Mouse (Mus musculus) CH12.LX (cell line): ENCODE data around the gene Med24. TPM values are rescaled to one million over a fixed set of nuclear protein-coding genes. Genes with fewer than 3 reads are reported as not detected.

Experiments
- DNase-seq: peaks from one replicate; pipeline ENCODE4 v3.0.0-alpha.2; 2013; ENCODE audit errors: extremely low read depth
- H3K27ac ChIP-seq: 2 replicates; pipeline ENCODE4 v1.5.1; 2012; ENCODE audit warnings: low read depth, mild to moderate bottlenecking, control low read depth, moderate library complexity; ENCODE audit not compliant: insufficient read depth
- H3K27me3 ChIP-seq: replicated peaks from 2 replicates; pipeline ENCODE3; 2012; ENCODE audit warnings: inconsistent platforms
- H3K36me3 ChIP-seq, 2 experiments: replicated peaks in 1 of 2; 2 replicates each; pipeline versions ENCODE3 to v1.6.1; 2012; ENCODE audit warnings: inconsistent platforms in 1 of 2, low read length in 1 of 2, mild to moderate bottlenecking in 1 of 2, mixed read lengths in 1 of 2, moderate library complexity in 1 of 2; ENCODE audit not compliant: control insufficient read depth in 1 of 2, insufficient read depth in 1 of 2
- H3K4me1 ChIP-seq, 2 experiments: 2 replicates each; pipeline ENCODE4 v1.6.1; 2012; ENCODE audit warnings: inconsistent platforms in 1 of 2, moderate library complexity in 1 of 2; ENCODE audit not compliant: insufficient read depth in 2 of 2, control insufficient read depth in 1 of 2
- H3K4me2 ChIP-seq: 2 replicates; pipeline ENCODE4 v1.6.1; 2012; ENCODE audit warnings: low read depth, mild to moderate bottlenecking, control low read depth; ENCODE audit not compliant: poor library complexity, insufficient read depth, severe bottlenecking
- H3K4me3 ChIP-seq, 3 experiments: fragments of 150-350 bp in 1 of 3; sonication (generic) in 1 of 3; replicated peaks in 1 of 3; 2 replicates each; pipeline versions ENCODE3 to v1.5.1; 2011 to 2012; ENCODE audit warnings: low read depth in 2 of 3, low read length in 2 of 3, mild to moderate bottlenecking in 2 of 3, moderate library complexity in 2 of 3, control low read depth in 1 of 3, improper control_type of control experiment in 1 of 3, inconsistent platforms in 1 of 3, mixed read lengths in 1 of 3; ENCODE audit not compliant: poor library complexity in 1 of 3
- H3K79me2 ChIP-seq: replicated peaks from 2 replicates; pipeline ENCODE4 v1.6.1; 2012; ENCODE audit warnings: mild to moderate bottlenecking, moderate library complexity; ENCODE audit not compliant: control insufficient read depth, poor library complexity, insufficient read depth, severe bottlenecking; ENCODE audit errors: extremely low read depth
- H3K9ac ChIP-seq: 2 replicates; pipeline ENCODE4 v1.6.1; 2012; ENCODE audit warnings: low read depth, mild to moderate bottlenecking, control low read depth, moderate library complexity; ENCODE audit not compliant: insufficient read depth
- H3K9me3 ChIP-seq: replicated peaks from 2 replicates; pipeline ENCODE3; 2012; ENCODE audit warnings: low read length, inconsistent platforms, mixed read lengths
- CHD1 ChIP-seq: IDR thresholded peaks from 2 replicates; pipeline ENCODE4 v1.6.1; 2012; ENCODE audit warnings: low read depth, low read length, improper control_type of control experiment, inconsistent platforms
- CHD2 ChIP-seq: IDR thresholded peaks from 2 replicates; pipeline ENCODE4 v1.6.1; 2011; ENCODE audit warnings: low read length, improper control_type of control experiment
- E2F4 ChIP-seq: IDR thresholded peaks from 2 replicates; pipeline ENCODE4 v1.6.1; 2011; ENCODE audit warnings: low read depth, low read length, improper control_type of control experiment; ENCODE audit not compliant: insufficient replicate concordance
- EP300 ChIP-seq: IDR thresholded peaks from 2 replicates; pipeline ENCODE4 v1.6.1; 2011; ENCODE audit warnings: low read length, improper control_type of control experiment
- HCFC1 ChIP-seq: IDR thresholded peaks from 2 replicates; pipeline ENCODE4 v1.6.1; 2012; ENCODE audit warnings: low read depth, mild to moderate bottlenecking, inconsistent platforms, low read length, improper control_type of control experiment
- IRF4 ChIP-seq: IDR thresholded peaks from 2 replicates; pipeline ENCODE4 v1.6.1; 2014; ENCODE audit warnings: low read depth, mild to moderate bottlenecking, inconsistent platforms, low read length, improper control_type of control experiment
- KAT2A ChIP-seq: IDR thresholded peaks from 2 replicates; pipeline ENCODE4 v1.6.1; 2012; ENCODE audit warnings: low read length, improper control_type of control experiment, inconsistent platforms; ENCODE audit not compliant: insufficient replicate concordance
- MAFK ChIP-seq: IDR thresholded peaks from 2 replicates; pipeline ENCODE4 v1.6.1; 2011; ENCODE audit warnings: low read length, improper control_type of control experiment; ENCODE audit not compliant: insufficient replicate concordance
- MEF2A ChIP-seq: IDR thresholded peaks from 2 replicates; pipeline ENCODE4 v1.6.1; 2014; ENCODE audit warnings: low read depth, mild to moderate bottlenecking, inconsistent platforms, low read length, improper control_type of control experiment, borderline replicate concordance
- NELFE ChIP-seq: IDR thresholded peaks from 2 replicates; pipeline ENCODE4 v1.6.1; 2011; ENCODE audit warnings: low read depth, low read length, improper control_type of control experiment
- POLR2A ChIP-seq: IDR thresholded peaks from 2 replicates; pipeline ENCODE4 v1.6.1; 2011; ENCODE audit warnings: low read depth, mild to moderate bottlenecking, improper control_type of control experiment, low read length
- POLR2AphosphoS2 ChIP-seq: IDR thresholded peaks from 2 replicates; pipeline ENCODE4 v1.6.1; 2011; ENCODE audit warnings: low read depth, low read length, improper control_type of control experiment
- RCOR1 ChIP-seq: conservative IDR thresholded peaks from 2 replicates; pipeline ENCODE4 v1.6.1; 2012; ENCODE audit warnings: low read depth, mild to moderate bottlenecking, inconsistent platforms, low read length, improper control_type of control experiment
- SIN3A ChIP-seq: IDR thresholded peaks from 2 replicates; pipeline ENCODE4 v1.6.1; 2012; ENCODE audit warnings: low read length, improper control_type of control experiment, inconsistent platforms
- SMC3 ChIP-seq: IDR thresholded peaks from 2 replicates; pipeline ENCODE4 v1.6.1; 2011; ENCODE audit warnings: low read depth, low read length, improper control_type of control experiment
- TCF12 ChIP-seq: IDR thresholded peaks from 2 replicates; pipeline ENCODE4 v1.6.1; 2014; ENCODE audit warnings: low read depth, mild to moderate bottlenecking, inconsistent platforms, low read length, improper control_type of control experiment
- ZMIZ1 ChIP-seq: IDR thresholded peaks from 2 replicates; pipeline ENCODE4 v1.6.1; 2012; ENCODE audit warnings: low read depth, mild to moderate bottlenecking, inconsistent platforms, low read length, improper control_type of control experiment
- dilution Hi-C: fragments of 300-500 bp; cut with MboI; formaldehyde crosslinking; loops from 2 replicates; pipeline ENCODE4 v1.14.3; 2020; ENCODE audit warnings: low sequenced_read_pairs; ENCODE audit not compliant: extremely low pct_unique_long_range_greater_than_20kb, extremely low pct_ligation_motif_present
- in situ Hi-C: fragments of 300-500 bp; cut with MboI; formaldehyde crosslinking; loops from 3 replicates; pipeline ENCODE4 v1.14.3; 2019; ENCODE audit warnings: low sequenced_read_pairs, low pct_ligation_motif_present, low pct_unique_long_range_greater_than_20kb, mixed read lengths
- polyA plus RNA-seq: library from polyadenylated mRNA; unstranded; fragments of >175 nt; gene quantifications from 2 replicates; pipeline ENCODE4 v1.2.1, GENCODE M21; 2012; ENCODE audit warnings: low read depth; ENCODE audit not compliant: insufficient read length
- total RNA-seq, 2 experiments: library from RNA; depleted of rRNA; stranded (reverse); fragments of 300-350 nt in 1 of 2; fragments of >200 nt in 1 of 2; gene quantifications; 2 replicates each; pipeline ENCODE4 v1.2.3; 2012 to 2014

Med24 gene
- total and polyA plus RNA-seq, 3 experiments = 30.9 to 78.8 (median 48.6) TPM

GRCm38 (mm10) chr11:98698849-98699640, 30.2 kb downstream of the Med24 start:
- Histone ChIP-seq H3K9me3 (no peaks in the 10 kb centered on the region), H3K27me3 (no peaks in the 10 kb centered on the region), H3K27ac (no peak overlapping the region), H3K4me2 (no peak overlapping the region), H3K4me1 (peaks cover 8 to 12% of the 10 kb centered on the region in 2 experiments; a peak in 3 of 4 replicates), H3K4me3 (no peak overlapping the region), H3K9ac (no peak overlapping the region), H3K36me3 (peaks cover 28 to 49% of the 10 kb centered on the region in 2 experiments), H3K79me2 (no peaks in the 10 kb centered on the region)
- dilution Hi-C loops = no loop called here
- in situ Hi-C loops = loop anchor here (5.0 to 10.0 kb wide), 2 partner anchors 88 to 216 kb away; no protein-coding TSS in a partner anchor
- TF ChIP-seq SMC3 = no peak
- TF ChIP-seq RCOR1 = no peak
- no peak for TF ChIP-seq EP300
- no peak for TF ChIP-seq CHD2
- TF ChIP-seq TCF12 = no peak
- no peak for TF ChIP-seq CHD1
- TF ChIP-seq ZMIZ1 = no peak
- TF ChIP-seq HCFC1 = no peak
- no peak for TF ChIP-seq IRF4
- TF ChIP-seq E2F4 = no peak
- TF ChIP-seq KAT2A = no peak
- no peak for TF ChIP-seq SIN3A
- TF ChIP-seq MEF2A = no peak
- TF ChIP-seq MAFK = no peak
- no peak for DNase-seq

GRCm38 (mm10) chr11:98697225-98697624, 32.0 kb downstream of the Med24 start:
- H3K4me1 ChIP-seq = peaks cover 8 to 29% of the 10 kb centered on the region in 2 experiments; a peak in 3 of 4 replicates
- in situ Hi-C loops (loop anchor here (5.0 to 10.0 kb wide), 2 partner anchors 90 to 218 kb away; no protein-coding TSS in a partner anchor), dilution Hi-C loops (no loop called here)
- no peak for DNase-seq
- H3K4me2 ChIP-seq = no peak overlapping the region
- no peaks in the 10 kb centered on the region for H3K79me2 ChIP-seq
- H3K9me3 ChIP-seq = no peaks in the 10 kb centered on the region
- H3K36me3 ChIP-seq = peaks cover 42 to 55% of the 10 kb centered on the region in 2 experiments
- H3K27me3 ChIP-seq = no peaks in the 10 kb centered on the region
- H3K27ac ChIP-seq = no peak overlapping the region
- TF ChIP-seq ZMIZ1 (no peak), POLR2AphosphoS2 (0 out of 2 replicates have a peak, but pooled peaks have one; percentile 26), POLR2A (peak; percentile 5; the same call in 1 of the 2 replicates), NELFE (no peak)
- H3K4me3 ChIP-seq = no peak overlapping the region
- H3K9ac ChIP-seq = no peak overlapping the region
